Mouse (Mus musculus): ENCODE measurements around the gene Mapk14. TPM values are rescaled to one million over a fixed set of nuclear protein-coding genes. Genes with fewer than 3 reads are reported as not detected.

Gene Mapk14
- total and polyA plus RNA-seq, 2 experiments from 2014 or later: 19.0 to 40.5 TPM

DNA sequence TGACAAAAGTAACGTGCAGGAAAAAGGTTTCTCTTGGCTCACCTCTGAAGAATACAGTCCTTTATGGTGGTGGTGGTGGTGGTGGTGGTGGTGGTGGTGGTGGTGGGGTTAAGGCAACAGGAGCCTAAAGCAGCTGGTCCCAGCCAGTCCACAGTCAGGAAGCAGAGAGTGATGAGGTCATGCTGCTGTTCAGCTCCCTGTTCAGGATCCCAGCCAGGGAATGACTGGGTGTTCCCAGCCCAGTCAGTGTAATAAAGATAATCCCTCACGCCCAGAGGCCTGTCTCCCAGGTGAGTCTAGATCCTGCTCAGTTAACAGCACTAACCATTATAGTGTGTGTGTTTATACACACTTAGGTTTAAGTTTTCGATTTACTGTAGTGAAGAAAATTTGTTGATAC is 10.6 kb downstream of the Mapk14 start:
- Histone ChIP-seq H3K4me2 (ENCODE audit: low read depth, low read length, poor library complexity, severe bottlenecking) (no peak overlapping the region), H3K9ac (replicated peaks; ENCODE audit: low read length, poor library complexity, severe bottlenecking) (no peak overlapping the region), H3K4me3 (ENCODE audit: low read depth, low read length) (no peak overlapping the region), H3K27ac (ENCODE audit: low read depth, low read length) (no peak overlapping the region), H3K4me1 (ENCODE audit: insufficient read depth, low read length) (0 out of 2 replicates have a peak, but pooled peaks cover 3% of the 10 kb centered on the region), H3K36me3 (ENCODE audit: insufficient read depth, low read length) (no peaks in the 10 kb centered on the region), H3K9me3 (ENCODE audit: low read length) (no peaks in the 10 kb centered on the region), H3K27me3 (ENCODE audit: insufficient read depth, low read length) (no peaks in the 10 kb centered on the region)
- DNase-seq (ENCODE audit: low spot score): no peak
- TF ChIP-seq CTCF (IDR thresholded peaks at IDR 0.05): no peak
- ATAC-seq (ENCODE audit: low FRiP score): no peak
- 90% methylated on average over 3 of the region's 3 CpGs for WGBS

GRCm38 (mm10) chr17:28702646-28703045 is 11.5 kb downstream of the Mapk14 start:
- Histone ChIP-seq H3K27ac (ENCODE audit: low read depth, low read length) (no peak overlapping the region), H3K4me3 (ENCODE audit: low read depth, low read length) (no peak overlapping the region), H3K9me3 (ENCODE audit: low read length) (no peaks in the 10 kb centered on the region), H3K36me3 (ENCODE audit: insufficient read depth, low read length) (no peaks in the 10 kb centered on the region), H3K9ac (replicated peaks; ENCODE audit: low read length, poor library complexity, severe bottlenecking) (no peak overlapping the region), H3K4me1 (ENCODE audit: insufficient read depth, low read length) (0 out of 2 replicates have a peak, but pooled peaks cover 3% of the 10 kb centered on the region), H3K27me3 (ENCODE audit: insufficient read depth, low read length) (no peaks in the 10 kb centered on the region), H3K4me2 (ENCODE audit: low read depth, low read length, poor library complexity, severe bottlenecking) (no peak overlapping the region)
- DNase-seq (ENCODE audit: low spot score): no peak
- no peak for ATAC-seq (ENCODE audit: low FRiP score)
- TF ChIP-seq CTCF (IDR thresholded peaks at IDR 0.05): no peak
- 88% methylated on average over 2 of the region's 2 CpGs for WGBS

- DNase-seq (ENCODE audit: low spot score): no peak
- WGBS: 35% methylated on average over 1 of the region's 1 CpGs
- H3K36me3 ChIP-seq (ENCODE audit: insufficient read depth, low read length): no peaks in the 10 kb centered on the region
Measured at GRCm38 (mm10) chr17:28706697-28707096, 15.6 kb downstream of the Mapk14 start.

GRCm38 (mm10) chr17:28707136-28707627 is 16.1 kb downstream of the Mapk14 start:
- no peak for ATAC-seq (ENCODE audit: low FRiP score)
- no peaks in the 10 kb centered on the region for H3K36me3 ChIP-seq (ENCODE audit: insufficient read depth, low read length)
- H3K9me3 ChIP-seq (ENCODE audit: low read length): no peaks in the 10 kb centered on the region
- H3K9ac ChIP-seq (replicated peaks; ENCODE audit: low read length, poor library complexity, severe bottlenecking): no peak overlapping the region
- H3K4me2 ChIP-seq (ENCODE audit: low read depth, low read length, poor library complexity, severe bottlenecking): no peak overlapping the region
- TF ChIP-seq CTCF (IDR thresholded peaks at IDR 0.05): no peak
- DNase-seq (ENCODE audit: low spot score): no peak
- H3K4me1 ChIP-seq (ENCODE audit: insufficient read depth, low read length): no peaks in the 10 kb centered on the region
- no peak overlapping the region for H3K4me3 ChIP-seq (ENCODE audit: low read depth, low read length)
- H3K27ac ChIP-seq (ENCODE audit: low read depth, low read length): no peak overlapping the region
- WGBS: 88% methylated on average over 3 of the region's 3 CpGs
- H3K27me3 ChIP-seq (ENCODE audit: insufficient read depth, low read length): no peaks in the 10 kb centered on the region

More at GRCm38 (mm10) chr17:28706697-28707096, 15.6 kb downstream of the Mapk14 start:
- H3K4me3 ChIP-seq (ENCODE audit: low read depth, low read length): no peak overlapping the region
- no peak overlapping the region for H3K9ac ChIP-seq (replicated peaks; ENCODE audit: low read length, poor library complexity, severe bottlenecking)
- H3K4me1 ChIP-seq (ENCODE audit: insufficient read depth, low read length): no peaks in the 10 kb centered on the region
- H3K9me3 ChIP-seq (ENCODE audit: low read length): no peaks in the 10 kb centered on the region
- no peak for TF ChIP-seq CTCF (IDR thresholded peaks at IDR 0.05)
- H3K27me3 ChIP-seq (ENCODE audit: insufficient read depth, low read length): no peaks in the 10 kb centered on the region
- no peak overlapping the region for H3K4me2 ChIP-seq (ENCODE audit: low read depth, low read length, poor library complexity, severe bottlenecking)
- no peak for ATAC-seq (ENCODE audit: low FRiP score)
- H3K27ac ChIP-seq (ENCODE audit: low read depth, low read length): no peak overlapping the region

GRCm38 (mm10) chr17:28707816-28708215 is 16.7 kb downstream of the Mapk14 start:
- DNase-seq (ENCODE audit: low spot score) (no peak), ATAC-seq (ENCODE audit: low FRiP score) (no peak)
- Histone ChIP-seq H3K4me1 (ENCODE audit: insufficient read depth, low read length) (no peaks in the 10 kb centered on the region), H3K27ac (ENCODE audit: low read depth, low read length) (no peak overlapping the region), H3K9me3 (ENCODE audit: low read length) (no peaks in the 10 kb centered on the region), H3K4me3 (ENCODE audit: low read depth, low read length) (no peak overlapping the region), H3K27me3 (ENCODE audit: insufficient read depth, low read length) (no peaks in the 10 kb centered on the region), H3K36me3 (ENCODE audit: insufficient read depth, low read length) (no peaks in the 10 kb centered on the region), H3K9ac (replicated peaks; ENCODE audit: low read length, poor library complexity, severe bottlenecking) (no peak overlapping the region), H3K4me2 (ENCODE audit: low read depth, low read length, poor library complexity, severe bottlenecking) (no peak overlapping the region)
- TF ChIP-seq CTCF (IDR thresholded peaks at IDR 0.05): no peak
- WGBS: 80% methylated on average over 2 of the region's 2 CpGs

- no peaks in the 10 kb centered on the region for H3K36me3 ChIP-seq (ENCODE audit: insufficient read depth, low read length)
- H3K27ac ChIP-seq (ENCODE audit: low read depth, low read length): no peak overlapping the region
- no peaks in the 10 kb centered on the region for H3K9me3 ChIP-seq (ENCODE audit: low read length)
- H3K4me3 ChIP-seq (ENCODE audit: low read depth, low read length): no peak overlapping the region
- H3K9ac ChIP-seq (replicated peaks; ENCODE audit: low read length, poor library complexity, severe bottlenecking): no peak overlapping the region
- no peak for TF ChIP-seq CTCF (IDR thresholded peaks at IDR 0.05)
- DNase-seq (ENCODE audit: low spot score) (no peak), ATAC-seq (ENCODE audit: low FRiP score) (no peak)
- WGBS: 55% methylated on average over 2 of the region's 2 CpGs
- no peaks in the 10 kb centered on the region for H3K27me3 ChIP-seq (ENCODE audit: insufficient read depth, low read length)
- no peak overlapping the region for H3K4me2 ChIP-seq (ENCODE audit: low read depth, low read length, poor library complexity, severe bottlenecking)
- H3K4me1 ChIP-seq (ENCODE audit: insufficient read depth, low read length): no peaks in the 10 kb centered on the region
Measured at GRCm38 (mm10) chr17:28708989-28709388, 17.9 kb downstream of the Mapk14 start.

All from midbrain, postnatal 0 days (tissue).